Mouse (Mus musculus): Measurements from ENCODE around the gene Specc1.

Specc1 gene

DNA sequence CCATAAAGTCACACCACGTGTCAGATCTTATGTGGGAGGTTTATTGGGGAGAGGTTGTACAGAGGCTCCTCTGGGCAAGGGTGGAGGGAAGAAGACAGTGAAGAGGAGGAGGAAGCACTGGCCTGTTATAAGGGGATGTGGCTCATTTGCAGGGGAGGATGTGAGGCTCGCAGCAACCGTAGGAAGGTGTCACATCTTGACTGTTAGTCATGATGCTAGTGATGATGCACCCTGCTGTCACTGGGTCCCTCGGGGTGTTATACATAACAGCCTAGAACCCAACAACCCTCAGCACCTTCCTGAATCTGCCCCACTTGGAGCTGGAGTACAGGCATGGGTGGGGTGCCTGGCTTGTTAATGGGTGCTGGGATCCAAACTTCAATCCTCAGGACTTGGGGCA lies 94.9 kb downstream of the Specc1 start:
- DNase-seq: no peak

- no peak for DNase-seq
Observed at GRCm38 (mm10) chr11:62053928-62054327, 97.4 kb downstream of the Specc1 start.

DNA sequence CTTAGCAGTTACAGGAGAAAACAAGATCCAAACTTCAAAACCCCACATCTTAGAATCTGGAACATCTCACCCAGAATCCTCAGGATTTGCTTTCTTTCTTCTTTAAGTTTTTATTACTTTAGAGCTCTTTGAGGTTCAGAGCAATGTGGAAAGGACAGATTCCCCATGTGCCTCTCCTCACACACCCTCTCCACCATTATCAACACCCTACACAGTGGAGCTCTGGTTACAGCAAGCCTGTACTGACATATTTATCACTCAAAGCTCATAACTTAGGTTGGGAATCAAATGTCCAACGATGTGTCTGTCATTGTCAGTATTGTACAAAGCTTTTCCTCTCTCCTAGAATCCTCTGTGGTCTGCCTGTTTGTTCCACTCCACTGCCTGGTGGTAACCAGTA lies 108.0 kb downstream of the Specc1 start:
- no peak for DNase-seq

DNA sequence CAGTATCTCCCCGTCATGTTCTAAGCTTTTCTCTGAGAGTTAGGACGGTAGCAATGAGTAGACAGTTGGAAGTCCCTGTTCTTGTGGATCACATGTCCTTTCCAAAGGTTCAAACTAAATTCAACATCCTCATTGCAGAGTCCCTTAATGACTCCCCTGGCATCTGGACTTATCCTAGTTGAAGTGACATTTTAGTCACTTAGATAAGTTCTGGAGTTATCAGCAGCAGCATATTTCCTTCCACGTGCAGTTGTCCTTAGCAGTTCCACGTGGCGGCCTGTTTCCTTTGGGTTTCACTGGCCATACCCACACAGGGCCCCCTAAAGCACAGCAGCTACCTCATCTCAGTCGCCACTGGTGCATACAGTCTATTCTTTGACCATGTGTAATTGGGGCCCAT lies 109.1 kb downstream of the Specc1 start:
- no peak for DNase-seq

DNA sequence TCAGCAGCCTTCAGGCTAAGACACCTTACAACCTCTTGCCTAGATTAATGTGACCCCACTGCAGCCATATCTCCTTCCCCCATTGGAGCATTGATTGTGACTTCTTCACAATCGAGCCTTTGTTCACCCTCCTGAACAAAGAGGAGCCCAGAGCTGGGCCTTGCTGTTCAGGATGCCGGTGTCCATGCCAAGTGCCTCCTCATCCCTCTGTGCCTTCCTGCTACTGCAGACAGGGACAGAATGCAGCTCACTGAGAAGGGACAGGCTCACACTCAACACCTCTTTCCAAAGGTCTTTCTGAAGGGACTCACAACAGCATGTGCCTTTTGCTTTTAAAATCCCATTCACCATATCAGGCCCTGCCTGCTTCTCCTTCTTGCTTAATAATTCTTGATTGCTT lies 113.0 kb downstream of the Specc1 start:
- DNase-seq: no peak

- no peak for DNase-seq
Observed at GRCm38 (mm10) chr11:62070206-62070605, 113.6 kb downstream of the Specc1 start.

DNA sequence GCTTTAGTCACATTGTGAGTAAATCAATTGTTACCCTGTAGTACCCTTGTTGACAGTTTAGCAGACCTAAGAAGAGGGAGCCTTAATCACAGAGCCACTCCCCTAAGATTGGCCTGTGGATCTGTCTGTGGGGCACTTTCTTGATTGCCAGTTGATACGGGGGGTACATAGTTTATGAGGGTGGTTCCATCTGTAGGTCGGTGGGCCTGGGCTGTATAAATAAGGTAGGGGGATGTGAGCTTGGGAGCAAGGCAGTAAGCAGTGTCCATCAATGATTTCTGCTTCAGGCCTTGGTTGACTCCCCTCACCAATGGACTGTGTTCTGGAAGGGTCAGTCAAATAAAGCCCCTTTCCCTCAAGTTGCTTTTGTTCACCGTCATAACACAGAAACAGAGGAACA lies 115.8 kb downstream of the Specc1 start:
- DNase-seq: no peak

DNA sequence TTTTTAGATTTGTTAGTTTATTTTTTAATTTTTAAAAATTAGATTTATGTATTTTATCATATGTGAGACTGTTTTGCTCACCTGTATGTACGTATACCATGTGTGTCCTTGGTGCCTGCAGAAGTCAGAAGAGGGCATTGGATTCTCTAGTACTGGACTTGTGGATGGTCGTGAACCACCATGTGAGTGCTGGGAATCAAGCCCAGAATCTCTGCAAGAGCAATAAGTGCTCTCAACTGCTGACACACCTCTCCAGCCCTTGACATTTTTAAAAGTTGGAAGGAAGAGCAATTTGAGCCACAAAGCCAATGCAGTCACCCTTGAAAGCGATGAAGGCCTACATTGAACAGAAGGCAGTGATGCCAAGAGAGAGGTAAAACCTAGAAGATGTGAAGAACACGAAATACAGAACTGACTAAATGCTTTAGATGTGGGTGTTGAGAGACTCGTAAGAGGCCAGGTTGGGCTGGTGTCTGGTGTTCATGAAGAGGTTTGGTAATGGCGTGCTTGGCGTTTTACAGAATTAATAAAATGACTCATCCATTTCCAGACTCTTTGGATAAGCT lies 117.1 kb downstream of the Specc1 start:
- no peak for DNase-seq

DNA sequence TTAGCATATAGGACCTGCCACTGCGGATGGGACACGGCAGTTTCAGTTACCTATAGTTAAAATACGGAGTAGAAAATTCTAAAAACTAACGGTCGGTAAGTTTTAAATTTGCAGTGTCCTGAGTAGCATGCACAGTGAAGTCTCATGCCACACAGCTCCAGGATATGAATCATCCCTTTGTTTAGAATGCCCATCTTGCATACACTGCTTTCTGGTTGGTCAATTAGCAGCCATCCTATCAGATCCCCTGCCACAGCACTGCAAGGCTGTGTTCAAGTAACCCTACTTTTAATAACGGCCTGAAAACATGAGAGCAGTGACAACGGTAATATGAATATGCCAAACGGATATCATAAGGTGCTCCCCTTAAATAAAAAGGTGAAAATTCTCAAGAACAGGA lies 118.0 kb downstream of the Specc1 start:
- no peak for DNase-seq

- DNase-seq: no peak
Observed at GRCm38 (mm10) chr11:62075071-62075470, 118.5 kb downstream of the Specc1 start.

- no peak for DNase-seq
Observed at GRCm38 (mm10) chr11:62075551-62075950, 119.0 kb downstream of the Specc1 start.

GRCm38 (mm10) chr11:62076345-62077156 lies 120.0 kb downstream of the Specc1 start:
- DNase-seq: peak; percentile 91

GRCm38 (mm10) chr11:62077157-62077865 lies 120.7 kb downstream of the Specc1 start:
- no peak for DNase-seq

- DNase-seq: no peak
Observed at GRCm38 (mm10) chr11:62078371-62078770, 121.8 kb downstream of the Specc1 start.

- DNase-seq: peak; percentile 34
Observed at GRCm38 (mm10) chr11:62079100-62079857, 122.7 kb downstream of the Specc1 start.

GRCm38 (mm10) chr11:62080476-62080875 lies 123.9 kb downstream of the Specc1 start:
- no peak for DNase-seq

- DNase-seq: no peak
Observed at GRCm38 (mm10) chr11:62086648-62087047, 130.1 kb downstream of the Specc1 start.

GRCm38 (mm10) chr11:62087051-62087450 lies 130.5 kb downstream of the Specc1 start:
- no peak for DNase-seq

DNA sequence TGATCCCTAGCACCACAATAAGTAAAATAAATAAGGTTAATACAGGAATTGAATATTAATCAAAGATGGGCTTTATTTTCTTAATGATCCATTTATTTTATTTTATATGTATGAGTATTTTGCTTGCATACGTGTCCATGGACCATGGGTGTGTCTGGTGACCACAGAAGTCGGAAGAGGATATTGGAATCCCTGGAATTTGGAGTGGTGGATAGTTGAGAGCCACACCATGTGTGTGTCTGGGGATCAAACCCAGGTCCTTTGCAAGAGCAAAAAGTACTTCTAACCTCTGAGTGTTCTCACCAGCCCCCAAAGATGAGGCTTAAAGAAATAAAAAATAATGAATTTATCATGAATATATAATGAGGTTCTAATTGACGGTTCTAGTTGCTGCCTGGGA lies 132.1 kb downstream of the Specc1 start:
- no peak for DNase-seq

DNA sequence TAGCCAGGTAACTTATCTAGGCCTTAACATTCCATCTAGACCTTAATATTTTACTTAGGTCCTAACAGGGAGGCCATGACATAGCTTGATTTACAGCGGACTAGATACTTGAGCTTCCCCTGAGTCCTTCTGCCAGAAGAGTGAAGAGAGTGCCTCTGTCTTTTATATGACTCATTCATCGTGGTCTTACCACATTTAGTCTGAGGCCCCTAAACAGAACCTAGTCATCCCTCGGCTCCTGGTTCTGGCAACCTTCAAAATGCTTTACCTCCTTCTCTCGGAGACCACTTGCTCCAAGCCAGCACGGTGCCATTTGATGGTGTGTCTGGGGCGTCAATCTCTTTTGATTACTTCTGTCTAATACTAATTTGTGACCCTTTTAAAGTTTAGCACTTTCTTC lies 133.8 kb downstream of the Specc1 start:
- no peak for DNase-seq

DNA sequence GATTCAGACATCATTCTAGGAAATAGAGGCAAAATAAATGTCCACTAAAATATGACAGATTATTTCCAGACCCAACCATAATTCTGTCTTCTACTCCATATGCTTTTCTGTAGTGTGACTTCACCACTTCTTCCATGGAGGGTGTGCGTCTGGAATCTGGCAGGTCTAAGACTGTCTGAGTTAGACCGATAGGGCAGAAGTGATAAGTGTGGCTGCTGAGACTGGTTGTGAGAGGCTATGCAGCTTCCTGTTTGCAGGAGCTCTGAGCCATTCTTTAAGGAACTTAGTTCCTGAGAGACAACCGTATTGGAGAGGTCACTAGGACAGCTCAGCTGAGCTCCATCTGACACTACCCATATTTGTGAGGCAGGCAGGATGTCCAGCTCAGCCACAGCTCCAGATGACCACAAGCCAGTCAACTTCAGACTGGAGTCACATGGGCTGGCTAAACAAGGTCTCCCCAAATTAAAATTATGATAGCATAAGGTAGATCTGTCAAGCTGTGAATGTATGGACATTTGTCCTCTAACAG lies 146.9 kb downstream of the Specc1 start:
- DNase-seq: no peak

DNA sequence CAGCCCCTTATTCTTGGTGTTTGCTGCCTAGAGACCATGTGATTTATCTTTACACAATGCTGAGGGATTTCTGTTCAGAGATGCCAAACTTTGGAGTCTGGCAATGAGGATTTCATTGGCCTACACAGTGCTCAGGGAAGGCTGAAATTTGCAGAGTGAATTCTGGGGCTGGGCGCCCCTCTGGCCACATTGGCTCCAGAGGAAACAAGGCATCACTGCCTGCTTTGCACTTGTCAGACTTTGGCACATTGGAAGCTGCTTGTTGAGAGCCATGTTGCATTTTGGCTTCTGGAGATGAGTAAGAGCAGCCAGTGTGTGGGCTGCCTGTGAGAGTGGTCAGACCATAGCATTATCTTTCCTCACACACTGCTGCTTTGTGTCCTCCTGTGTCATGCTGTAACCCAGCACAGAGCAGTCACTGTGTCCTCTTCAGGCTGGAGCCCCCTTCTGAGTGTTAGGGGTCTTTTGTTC lies 149.9 kb downstream of the Specc1 start:
- no peak for DNase-seq

GRCm38 (mm10) chr11:62107272-62107836 lies 150.8 kb downstream of the Specc1 start:
- DNase-seq: no peak

Measured in thymus, postnatal 14 days (tissue).